Mouse (Mus musculus): ENCODE measurements around the gene Prr32. TPM values are rescaled to one million over a fixed set of nuclear protein-coding genes. Genes with fewer than 3 reads are reported as not detected.

The Prr32 gene
- total RNA-seq (2012; rRNA removed) (not detected in 2 replicates), polyA plus RNA-seq (2012; ENCODE audit: insufficient read depth in 1 of 2, insufficient read length in 2 of 2, low read depth in 1 of 2, low replicate concordance in 2 of 2, missing spikeins in 1 of 2) (not detected)

DNA sequence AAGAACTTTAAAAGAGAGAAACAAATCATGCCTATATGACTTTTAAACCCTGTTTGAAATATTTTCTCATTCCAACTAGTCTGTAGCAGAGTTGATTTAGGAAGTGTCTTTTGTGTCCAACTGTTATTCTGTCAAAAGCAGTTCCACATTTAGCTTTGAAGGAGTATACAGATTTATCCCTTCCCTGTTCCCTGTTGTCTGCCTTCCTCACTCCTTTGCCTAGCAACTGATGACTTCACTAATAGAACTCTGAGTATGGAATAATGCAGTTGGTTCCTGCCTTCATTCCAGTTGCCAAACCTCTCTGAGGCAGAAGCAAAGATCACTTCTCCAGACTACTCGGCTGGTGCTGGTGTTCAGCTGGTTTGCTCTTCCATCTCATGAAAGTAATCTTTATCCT, at the start of gene Prr32:
Prr32 (plus strand) TSS at position 301 of the 400 bp plus-strand sequence.
- Histone ChIP-seq H3K36me3 (ENCODE audit: control insufficient read depth in 1 of 2, insufficient read depth in 2 of 2, low read length in 2 of 2) (no peaks in the 10 kb centered on the region), H3K9me3 (replicated peaks; ENCODE audit: insufficient read depth, low read length) (no peaks in the 10 kb centered on the region), H3K27me3 (ENCODE audit: control insufficient read depth in 1 of 2, insufficient read depth in 2 of 2, low read length in 2 of 2) (no peaks in the 10 kb centered on the region), H3K79me2 (ENCODE audit: control insufficient read depth, insufficient read depth, low read length, poor library complexity) (no peaks in the 10 kb centered on the region), H3K9ac (ENCODE audit: control insufficient read depth, low read depth, low read length, poor library complexity, severe bottlenecking) (no peak within 1 kb of the TSS), H3K4me3 (ENCODE audit: control insufficient read depth in 1 of 2, insufficient read depth in 1 of 2, low read depth in 2 of 2, low read length in 2 of 2) (no peak within 1 kb of the TSS), H3K4me1 (ENCODE audit: control insufficient read depth in 1 of 2, insufficient read depth in 2 of 2, low read length in 2 of 2) (no peaks in the 10 kb centered on the region), H3K27ac (ENCODE audit: control insufficient read depth, low read depth, low read length) (no peak within 1 kb of the TSS)
- no peak for DNase-seq (ENCODE audit: low read depth, low spot score)
- TF ChIP-seq ELF1 (IDR thresholded peaks at IDR 0.05; ENCODE audit: low read depth, low read length), result no peak
- TF ChIP-seq NELFE (IDR thresholded peaks at IDR 0.05; ENCODE audit: low read depth, low read length), result no peak
- no peak for TF ChIP-seq NRF1 (IDR thresholded peaks at IDR 0.05; ENCODE audit: insufficient read depth, low read depth, low read length, poor library complexity, severe bottlenecking)
- no peak for TF ChIP-seq MAX (IDR thresholded peaks at IDR 0.05; ENCODE audit: low read length)
- no peak for TF ChIP-seq ETS1 (IDR thresholded peaks at IDR 0.05; ENCODE audit: low read depth, low read length)
- no peak for TF ChIP-seq CHD1 (IDR thresholded peaks at IDR 0.05; ENCODE audit: low read depth, low read length)
- TF ChIP-seq USF2 (IDR thresholded peaks at IDR 0.05; ENCODE audit: borderline replicate concordance in 1 of 2, insufficient read depth in 1 of 2, low read depth in 1 of 2, low read length in 2 of 2), result no peak
- TF ChIP-seq RAD21 (IDR thresholded peaks at IDR 0.05; ENCODE audit: low read depth, low read length), result no peak
- TF ChIP-seq USF1 (IDR thresholded peaks at IDR 0.05; ENCODE audit: low read depth, low read length), result no peak
- TF ChIP-seq EP300 (IDR thresholded peaks at IDR 0.05; ENCODE audit: low read depth in 1 of 2, low read length in 2 of 2), result no peak
